Mouse (Mus musculus) testis, postnatal 14 days (tissue): ENCODE results near the gene Mapk10.

Source experiments
- DNase-seq: peaks from one replicate; pipeline ENCODE4 v3.0.0; 2021; ENCODE audit warnings: low spot score

The Mapk10 gene

GRCm38 (mm10) chr5:103050319-103050916 is 160.7 kb downstream of the Mapk10 start:
- DNase-seq, result no peak

- no peak for DNase-seq
Measured at GRCm38 (mm10) chr5:103048011-103048410, 163.1 kb downstream of the Mapk10 start.

- DNase-seq, result no peak
Measured at GRCm38 (mm10) chr5:103037752-103038151, 173.4 kb downstream of the Mapk10 start.

GRCm38 (mm10) chr5:103028940-103029621 is 182.1 kb downstream of the Mapk10 start:
- peak; percentile 16 for DNase-seq

- no peak for DNase-seq
Measured at GRCm38 (mm10) chr5:103022504-103023172, 188.5 kb downstream of the Mapk10 start.

GRCm38 (mm10) chr5:103021479-103021878 is 189.7 kb downstream of the Mapk10 start:
- no peak for DNase-seq

- DNase-seq, result no peak
Measured at GRCm38 (mm10) chr5:103020954-103021353, 190.2 kb downstream of the Mapk10 start.

GRCm38 (mm10) chr5:103020127-103020526 is 191.0 kb downstream of the Mapk10 start:
- DNase-seq, result no peak

- DNase-seq, result no peak
Measured at GRCm38 (mm10) chr5:103017637-103018036, 193.5 kb downstream of the Mapk10 start.

GRCm38 (mm10) chr5:103014309-103014708 is 196.8 kb downstream of the Mapk10 start:
- DNase-seq, result no peak

- no peak for DNase-seq
Measured at GRCm38 (mm10) chr5:103008894-103009293, 202.2 kb downstream of the Mapk10 start.

GRCm38 (mm10) chr5:103002116-103002515 is 209.0 kb downstream of the Mapk10 start:
- DNase-seq, result no peak

GRCm38 (mm10) chr5:103000572-103000971 is 210.6 kb downstream of the Mapk10 start:
- no peak for DNase-seq

GRCm38 (mm10) chr5:102998524-102998923 is 212.6 kb downstream of the Mapk10 start:
- DNase-seq, result no peak

- DNase-seq, result no peak
Measured at GRCm38 (mm10) chr5:102997907-102998306, 213.2 kb downstream of the Mapk10 start.

- DNase-seq, result no peak
Measured at GRCm38 (mm10) chr5:102996331-102996730, 214.8 kb downstream of the Mapk10 start.

GRCm38 (mm10) chr5:102995928-102996327 is 215.2 kb downstream of the Mapk10 start:
- DNase-seq, result no peak

- DNase-seq, result no peak
Measured at GRCm38 (mm10) chr5:102993951-102994350, 217.2 kb downstream of the Mapk10 start.

- no peak for DNase-seq
Measured at GRCm38 (mm10) chr5:102991691-102992090, 219.4 kb downstream of the Mapk10 start.

GRCm38 (mm10) chr5:102978382-102978781 is 232.8 kb downstream of the Mapk10 start:
- no peak for DNase-seq

GRCm38 (mm10) chr5:102977138-102977537 is 234.0 kb downstream of the Mapk10 start:
- DNase-seq, result no peak

- no peak for DNase-seq
Measured at GRCm38 (mm10) chr5:102976540-102976939, 234.6 kb downstream of the Mapk10 start.

- DNase-seq, result no peak
Measured at GRCm38 (mm10) chr5:102974400-102974799, 236.7 kb downstream of the Mapk10 start.
